Mouse (Mus musculus): Measurements from ENCODE around the gene Bsdc1. TPM values are rescaled to one million over a fixed set of nuclear protein-coding genes. Genes with fewer than 3 reads are reported as not detected.
"Not testable (repeated sequence)": the region's sequence is repeated elsewhere in the genome, so short reads cannot be mapped to it uniquely, and the experiment has no call there.

Gene Bsdc1
- total RNA-seq, 2 experiments from 2014 or later, result 34.8 to 36.4 TPM

DNA sequence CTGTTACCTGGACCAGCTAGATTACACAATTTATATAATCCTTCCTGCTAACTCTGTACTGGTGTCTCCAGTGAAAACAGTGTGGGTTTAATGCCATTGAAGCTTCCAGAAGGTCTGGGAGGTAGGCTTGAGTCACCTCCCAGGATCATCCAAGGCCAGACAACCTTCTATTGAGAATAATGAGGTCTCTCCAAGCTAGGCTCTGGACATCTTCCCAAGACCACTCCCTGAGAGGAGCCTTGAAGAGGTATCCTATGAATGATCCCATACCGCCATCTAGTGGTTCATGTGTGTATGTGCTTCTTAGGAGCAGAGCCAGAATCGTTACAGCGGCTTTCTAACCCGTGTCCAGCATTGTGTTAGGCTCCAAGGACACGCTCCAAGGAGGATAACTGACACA, 6.1 kb upstream of the Bsdc1 start:
- intact Hi-C loops (cut with DNase I), result loop anchor here (1.0 kb wide), 1 partner anchor 105 kb away; no protein-coding TSS in a partner anchor
- TF ChIP-seq CTCF (IDR thresholded peaks at IDR 0.05), result peak; percentile 98
- no peak overlapping the region for H3K27ac ChIP-seq
- H3K4me3 ChIP-seq, result peak overlapping the region; percentile 38; the same call in 1 of the 2 replicates
- peak; percentile 53 for DNase-seq

DNA sequence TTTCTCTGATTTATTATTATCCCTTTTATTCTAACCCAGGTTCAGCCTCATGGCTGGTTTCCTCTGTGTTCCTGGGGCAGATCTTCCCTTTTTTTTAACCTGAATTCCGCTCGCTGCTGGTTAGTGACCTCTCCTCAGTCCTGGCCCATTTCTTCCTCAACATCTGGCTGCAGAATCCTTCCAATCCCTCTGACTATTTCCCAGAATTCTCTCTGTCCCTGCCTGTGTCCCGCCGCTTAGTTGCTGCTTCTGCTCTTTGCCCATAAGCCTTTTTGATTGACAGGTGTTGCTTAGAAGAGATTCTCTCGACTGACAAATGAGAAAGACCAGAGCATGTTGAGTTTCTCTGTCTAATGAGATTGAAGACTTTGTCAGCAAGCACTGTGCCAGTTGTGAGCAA, 5.3 kb upstream of the Bsdc1 start:
- intact Hi-C loops (cut with DNase I), result no loop called here

DNA sequence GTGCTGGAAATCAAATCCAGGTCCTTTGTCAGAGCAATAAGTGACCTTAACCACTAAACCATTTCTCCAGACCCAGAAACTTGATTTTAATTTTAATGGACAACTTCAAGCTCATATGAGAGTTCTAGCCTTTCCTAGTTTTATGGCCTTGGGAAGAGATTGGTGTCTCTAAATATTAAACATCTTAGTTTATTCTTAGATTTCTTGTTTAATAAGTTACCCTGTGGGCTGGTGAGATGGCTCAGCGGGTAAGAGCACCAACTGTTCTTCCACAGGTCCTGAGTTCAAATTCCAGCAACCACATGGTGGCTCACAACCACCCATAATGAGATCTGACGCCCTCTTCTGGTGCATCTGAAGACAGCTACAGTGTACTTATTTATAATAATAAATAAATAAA, 4.1 kb upstream of the Bsdc1 start:
- H3K27ac ChIP-seq; DNase-seq; H3K4me3 ChIP-seq; intact Hi-C loops (cut with DNase I): not testable (repeated sequence)

More for the DNA sequence above, 5.3 kb upstream of the Bsdc1 start:
- Histone ChIP-seq H3K4me3 (no peak overlapping the region), H3K27ac (no peak overlapping the region)
- TF ChIP-seq CTCF (IDR thresholded peaks at IDR 0.05), result no peak
- DNase-seq, result no peak

DNA sequence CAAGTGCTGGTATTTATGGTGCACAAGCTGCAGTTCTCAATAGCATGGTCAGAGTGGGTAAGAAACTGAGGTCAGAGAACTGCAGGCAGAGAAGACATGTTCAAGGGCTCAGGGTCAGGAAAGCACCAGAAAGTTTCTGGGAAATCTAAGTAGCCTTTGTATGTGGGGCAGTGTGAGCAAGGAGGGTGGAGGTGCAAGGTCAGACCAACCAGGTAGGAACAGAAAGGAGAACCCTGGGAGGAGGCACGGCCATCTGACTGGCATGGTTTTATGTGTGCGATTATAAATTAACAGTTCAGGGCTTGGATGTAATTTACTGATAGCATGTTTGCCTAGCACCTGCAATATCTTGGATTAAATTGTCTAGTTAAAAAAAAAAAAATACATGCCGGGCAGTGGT, 1.7 kb upstream of the Bsdc1 start:
- intact Hi-C loops (cut with DNase I), result loop anchor here (5.0 kb wide), 1 partner anchor 272 kb away; the partner anchor contains the start of genes S100pbp and Yars
- TF ChIP-seq CTCF (IDR thresholded peaks at IDR 0.05), result no peak
- Histone ChIP-seq H3K27ac (no peak overlapping the region), H3K4me3 (no peak overlapping the region)
- no peak for DNase-seq

DNA sequence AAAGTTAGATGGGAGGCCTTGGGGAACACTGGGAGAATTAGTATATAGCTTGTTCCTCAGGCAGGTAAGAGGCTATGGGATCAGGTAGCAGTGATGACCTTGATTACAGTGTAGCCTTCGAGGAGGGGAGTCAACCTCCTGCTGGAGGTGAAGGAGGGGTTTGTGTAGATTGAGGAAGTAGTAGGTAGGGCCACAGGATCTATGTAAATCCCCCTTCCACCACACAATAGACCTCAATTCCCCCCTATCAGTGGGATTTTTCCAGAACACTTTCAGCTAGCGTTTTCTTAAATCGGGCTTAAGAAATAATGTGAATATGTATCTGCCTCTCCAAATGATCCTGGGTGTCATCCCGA, 576 bp upstream of the Bsdc1 start:
- DNase-seq, result no peak
- H3K4me3 ChIP-seq, result peak overlapping the region; percentile 92
- TF ChIP-seq CTCF (IDR thresholded peaks at IDR 0.05), result no peak
- intact Hi-C loops (cut with DNase I), result loop anchor here (5.0 kb wide), 1 partner anchor 274 kb away; the partner anchor contains the start of genes S100pbp and Yars
- peak overlapping the region; percentile 96 for H3K27ac ChIP-seq

DNA sequence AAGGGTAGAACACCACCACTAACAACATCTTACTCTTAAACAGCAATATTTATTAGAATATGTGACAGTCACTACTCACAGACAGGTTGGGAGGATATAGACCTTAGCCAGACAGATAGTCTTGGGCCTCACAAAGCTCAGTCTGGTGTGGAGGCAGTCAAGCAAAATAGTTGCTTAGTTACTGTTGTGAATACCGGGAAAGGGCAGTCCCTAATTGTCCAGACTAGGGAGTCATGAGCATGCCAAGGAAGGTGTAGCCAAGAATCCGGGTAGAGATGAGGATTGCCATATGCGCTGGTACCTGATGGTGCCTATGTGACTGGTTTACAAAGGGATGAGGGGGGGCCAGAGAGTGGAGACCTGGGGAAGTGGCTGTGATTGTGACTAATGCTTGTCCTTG, 737 bp downstream of the Bsdc1 start:
- Histone ChIP-seq H3K4me3 (peak overlapping the region; percentile 92), H3K27ac (peak overlapping the region; percentile 97)
- no peak for TF ChIP-seq CTCF (IDR thresholded peaks at IDR 0.05)
- no peak for DNase-seq
- intact Hi-C loops (cut with DNase I), result loop anchor here (5.0 kb wide), 1 partner anchor 275 kb away; the partner anchor contains the start of genes S100pbp and Yars

DNA sequence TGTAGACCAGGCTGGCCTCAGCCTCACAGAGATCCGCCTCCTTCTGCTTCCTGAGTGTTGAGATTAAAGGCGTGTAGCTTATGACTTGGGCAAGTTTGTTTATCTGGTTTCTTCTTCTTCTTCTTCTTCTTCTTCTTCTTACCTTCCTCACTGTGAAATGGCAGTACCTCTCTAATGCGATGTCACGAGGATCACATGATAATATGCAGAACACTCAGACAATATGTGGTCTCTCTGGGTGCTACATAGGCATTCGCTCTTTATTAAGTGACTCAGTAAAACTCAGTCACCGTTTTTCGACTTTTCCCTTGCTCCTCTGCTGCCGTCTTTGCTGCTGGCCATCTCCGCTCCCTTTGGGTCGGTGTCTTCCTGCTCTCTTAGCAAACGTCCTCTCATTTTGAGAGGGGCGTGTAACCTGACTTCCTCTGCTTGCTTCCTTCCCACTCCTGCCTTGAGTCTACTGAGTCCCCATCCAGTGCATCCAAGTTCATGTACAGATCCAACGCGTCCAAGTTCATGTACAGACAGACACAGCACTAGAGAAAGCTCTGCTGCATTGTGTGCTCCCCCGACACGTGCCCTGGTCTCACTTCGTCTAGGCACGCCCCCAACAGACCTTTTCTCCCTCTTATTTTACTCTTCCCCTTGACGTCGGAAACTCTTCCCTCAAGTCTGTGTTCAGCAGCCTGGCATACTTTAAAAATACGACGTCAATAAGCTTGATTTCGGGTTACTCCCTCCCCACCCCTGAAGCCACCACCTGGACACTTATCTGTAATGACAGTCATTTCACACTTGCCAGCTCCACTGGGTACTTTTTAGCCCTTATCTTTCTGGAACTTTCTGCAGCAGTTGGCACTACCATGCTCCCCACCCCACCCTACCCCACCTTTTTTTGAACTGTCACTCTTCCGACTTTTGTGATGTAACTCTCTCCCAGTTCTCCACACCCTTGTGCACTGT, 2.0 kb downstream of the Bsdc1 start:
- no peak overlapping the region for H3K4me3 ChIP-seq
- TF ChIP-seq CTCF (IDR thresholded peaks at IDR 0.05), result no peak
- no peak overlapping the region for H3K27ac ChIP-seq
- DNase-seq, result no peak
- intact Hi-C loops (cut with DNase I), result loop anchor here (5.0 kb wide), 1 partner anchor 276 kb away; the partner anchor contains the start of genes S100pbp and Yars

DNA sequence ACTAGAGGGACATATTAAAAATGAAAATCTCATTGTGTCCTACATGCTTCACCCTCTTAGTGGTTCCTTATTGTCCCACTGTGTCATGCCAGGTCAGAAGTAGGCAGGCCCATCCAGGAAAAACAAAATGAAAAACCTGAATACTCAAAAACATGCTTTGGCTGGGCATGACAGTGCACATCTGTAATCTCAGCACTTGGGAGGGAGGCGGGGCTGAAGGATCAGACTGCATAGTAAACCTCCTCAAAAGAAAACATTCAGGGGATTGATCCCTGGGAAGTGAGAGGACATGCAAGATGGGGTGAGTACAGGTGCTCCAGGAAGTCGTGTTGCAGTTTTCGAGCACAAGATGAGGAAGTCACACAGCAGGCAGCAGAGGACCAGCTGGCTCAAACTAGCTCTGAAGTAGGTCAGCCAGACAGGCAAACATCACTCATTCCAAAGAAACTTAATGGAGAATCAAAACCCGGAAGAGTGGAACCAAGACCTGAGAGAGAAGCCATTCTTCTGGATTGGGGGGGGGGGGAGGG, 3.0 kb downstream of the Bsdc1 start:
- H3K4me3 ChIP-seq, result no peak overlapping the region
- intact Hi-C loops (cut with DNase I), result loop anchor here (5.0 kb wide), 1 partner anchor 277 kb away; the partner anchor contains the start of genes S100pbp and Yars
- H3K27ac ChIP-seq, result no peak overlapping the region
- no peak for TF ChIP-seq CTCF (IDR thresholded peaks at IDR 0.05)
- DNase-seq, result no peak

DNA sequence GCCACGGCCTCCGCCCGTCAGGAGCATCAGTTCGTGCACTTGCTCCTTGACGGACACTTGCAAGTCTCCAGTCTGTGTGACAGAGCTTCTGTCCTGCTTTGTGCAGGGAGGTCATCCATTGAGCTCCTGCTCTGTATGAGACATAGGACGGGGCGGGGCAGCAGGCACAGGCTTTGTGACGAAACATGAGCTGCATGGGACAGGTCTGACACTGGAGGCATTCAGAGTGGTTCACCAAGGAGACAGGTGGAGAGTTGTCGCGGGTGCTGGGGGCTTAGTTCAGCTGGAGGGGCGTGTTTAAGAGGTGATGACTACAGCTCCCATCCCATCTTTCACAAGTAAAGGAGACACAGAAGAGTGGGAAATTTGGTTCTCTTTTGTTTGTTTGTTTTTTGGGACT, 14.7 kb downstream of the Bsdc1 start:
- Histone ChIP-seq H3K4me3 (no peak overlapping the region), H3K27ac (no peak overlapping the region)
- DNase-seq, result no peak
- intact Hi-C loops (cut with DNase I), result no loop called here
- TF ChIP-seq CTCF (IDR thresholded peaks at IDR 0.05), result no peak

DNA sequence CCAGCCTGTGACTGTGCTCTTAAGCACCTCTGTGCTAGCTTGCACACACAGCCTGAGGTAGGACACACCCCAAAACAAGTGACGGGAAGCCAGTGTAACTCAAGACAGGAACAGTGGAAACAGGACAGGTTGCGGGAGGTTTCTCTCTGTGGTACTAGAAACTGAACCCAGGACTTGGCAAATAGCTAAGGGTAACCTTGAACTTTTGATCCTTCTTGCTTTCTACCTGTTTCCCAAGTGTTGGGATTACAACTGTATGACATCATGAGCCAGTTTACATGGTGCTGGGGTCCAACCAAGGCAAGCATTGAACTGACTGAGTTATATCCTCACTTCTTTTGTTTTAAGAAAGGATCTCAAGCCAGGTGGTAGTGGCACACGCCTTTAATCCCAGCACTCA, 18.5 kb downstream of the Bsdc1 start:
- Histone ChIP-seq H3K27ac (no peak overlapping the region), H3K4me3 (no peak overlapping the region)
- intact Hi-C loops (cut with DNase I), result no loop called here
- no peak for TF ChIP-seq CTCF (IDR thresholded peaks at IDR 0.05)
- no peak for DNase-seq

DNA sequence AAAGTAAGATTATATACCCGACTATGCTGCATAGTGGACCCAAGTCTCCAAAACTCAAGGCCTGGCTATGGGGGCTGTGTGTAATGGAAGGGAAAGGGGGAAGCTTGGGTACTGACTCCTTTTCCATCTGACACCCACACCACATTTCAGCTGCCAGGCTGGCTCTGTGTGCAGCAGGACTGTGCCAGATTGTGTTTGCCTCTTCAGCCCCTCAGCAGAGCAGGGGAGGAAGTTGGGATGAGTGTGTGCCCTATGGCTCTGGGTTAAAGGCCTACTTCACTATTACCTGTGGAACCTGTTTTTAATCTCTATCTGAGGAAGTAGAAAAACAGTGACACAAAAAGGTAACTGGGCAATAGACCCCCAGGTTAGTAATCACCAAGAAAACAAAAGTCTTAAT, 19.7 kb downstream of the Bsdc1 start:
- no peak overlapping the region for H3K27ac ChIP-seq
- H3K4me3 ChIP-seq, result no peak overlapping the region
- no peak for TF ChIP-seq CTCF (IDR thresholded peaks at IDR 0.05)
- intact Hi-C loops (cut with DNase I), result no loop called here
- no peak for DNase-seq

DNA sequence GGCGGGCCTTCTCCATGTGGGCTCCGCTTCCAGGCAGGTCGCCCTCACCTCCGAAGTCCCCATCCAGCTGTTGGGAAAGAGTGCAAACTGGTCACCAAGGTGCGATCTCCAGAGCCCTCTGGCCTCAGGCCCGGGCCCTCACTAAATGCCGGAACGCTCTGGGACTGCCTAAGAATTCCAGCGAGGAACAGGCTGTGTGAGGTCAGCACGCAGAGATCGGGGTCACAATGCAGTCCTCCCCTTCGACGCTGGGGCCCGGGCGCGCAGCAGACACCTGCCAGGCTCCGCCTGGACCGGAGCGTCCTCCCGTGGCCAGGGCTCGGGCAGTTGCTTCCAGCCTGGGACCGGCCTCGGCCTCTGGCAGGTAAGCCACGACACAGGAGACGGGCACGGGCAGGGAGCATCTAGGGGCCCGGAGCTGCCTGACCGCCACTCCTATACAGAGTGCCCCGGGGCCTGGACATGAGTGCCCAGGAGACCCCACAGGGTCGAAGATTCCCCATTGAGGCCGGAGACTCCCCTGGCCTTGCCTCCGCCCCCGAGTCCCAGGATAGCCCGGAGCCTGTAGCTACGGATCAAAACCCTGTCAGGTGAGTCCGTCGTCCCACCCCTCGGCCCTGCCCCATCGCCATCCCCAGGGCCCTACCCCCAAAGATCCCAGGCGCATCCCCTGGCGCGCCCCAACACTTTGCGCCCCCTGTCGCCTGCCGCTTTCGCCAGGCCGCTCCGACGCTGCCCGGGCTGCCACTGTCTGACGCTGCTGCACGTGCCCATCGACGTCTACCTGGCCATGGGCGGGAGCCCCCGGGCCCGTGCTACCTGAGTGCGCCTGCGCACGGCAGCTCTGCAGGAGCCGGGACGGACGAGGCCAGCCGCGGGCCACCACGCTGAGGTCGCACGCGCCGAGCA, 29.8 kb downstream of the Bsdc1 start, which contains the start of the genes Tssk3 and Fam229a:
Gene Tssk3, minus strand, starts transcription at position 51 of the 909 bp plus-strand sequence.
Gene Fam229a, plus strand, starts transcription at position 219 of the 909 bp plus-strand sequence.
- Histone ChIP-seq H3K4me3 (peak within 1 kb of the TSS; percentile 56), H3K27ac (no peak within 1 kb of the TSS)
- DNase-seq, result peak; percentile 36
- peak; percentile 9; the same call in 1 of the 2 replicates for TF ChIP-seq CTCF (IDR thresholded peaks at IDR 0.05)
- intact Hi-C loops (cut with DNase I), result loop anchor here (10.0 kb wide), 1 partner anchor 114 kb away; the partner anchor contains the start of genes Eif3i and Tmem234
